Mouse (Mus musculus) heart, adult 11 months (tissue): ENCODE data around the gene Fcgr3.
A peak's percentile ranks its signal among the peaks of the same experiment; 100 is the strongest.

Source experiments
- DNase-seq: peaks from one replicate; pipeline ENCODE4 v3.0.0; 2022

The Fcgr3 gene

GRCm38 (mm10) chr1:171046501-171046900, 18.2 kb downstream of the Fcgr3 start:
- no peak for DNase-seq

GRCm38 (mm10) chr1:171045079-171045465, 19.7 kb downstream of the Fcgr3 start:
- DNase-seq: no peak

GRCm38 (mm10) chr1:171044365-171045078, 20.2 kb downstream of the Fcgr3 start:
- DNase-seq: peak; percentile 99

- no peak for DNase-seq
Observed at GRCm38 (mm10) chr1:171043594-171044153, 21.1 kb downstream of the Fcgr3 start.

GRCm38 (mm10) chr1:171039880-171040279, 24.9 kb downstream of the Fcgr3 start:
- DNase-seq: no peak

- no peak for DNase-seq
Observed at GRCm38 (mm10) chr1:171039135-171039534, 25.6 kb downstream of the Fcgr3 start.

GRCm38 (mm10) chr1:171037861-171038721, 26.6 kb downstream of the Fcgr3 start:
- DNase-seq: peak; percentile 97

- DNase-seq: peak; percentile 93
Observed at GRCm38 (mm10) chr1:171036550-171037324, 28.0 kb downstream of the Fcgr3 start.

- no peak for DNase-seq
Observed at GRCm38 (mm10) chr1:171035611-171036010, 29.1 kb downstream of the Fcgr3 start.

- no peak for DNase-seq
Observed at GRCm38 (mm10) chr1:171034201-171034600, 30.5 kb downstream of the Fcgr3 start.

GRCm38 (mm10) chr1:171033756-171034155, 31.0 kb downstream of the Fcgr3 start:
- peak; percentile 98 for DNase-seq

- DNase-seq: no peak
Observed at GRCm38 (mm10) chr1:171033196-171033595, 31.5 kb downstream of the Fcgr3 start.

GRCm38 (mm10) chr1:171032691-171033090, 32.0 kb downstream of the Fcgr3 start:
- DNase-seq: no peak

- DNase-seq: no peak
Observed at GRCm38 (mm10) chr1:171031752-171032151, 33.0 kb downstream of the Fcgr3 start.

GRCm38 (mm10) chr1:171019311-171019950, 45.3 kb downstream of the Fcgr3 start:
- DNase-seq: peak; percentile 92

- no peak for DNase-seq
Observed at GRCm38 (mm10) chr1:171018737-171019136, 46.0 kb downstream of the Fcgr3 start, which contains the start of gene Fcgr4. TSS of gene Fcgr4 (plus strand) at chr1:171018920.

GRCm38 (mm10) chr1:171017468-171018158, 47.1 kb downstream of the Fcgr3 start:
- no peak for DNase-seq

GRCm38 (mm10) chr1:171016676-171017356, 47.9 kb downstream of the Fcgr3 start:
- no peak for DNase-seq

- peak; percentile 64 for DNase-seq
Observed at GRCm38 (mm10) chr1:171011733-171012132, 53.0 kb downstream of the Fcgr3 start.

- peak; percentile 84 for DNase-seq
Observed at GRCm38 (mm10) chr1:171006905-171007304, 57.8 kb downstream of the Fcgr3 start.

- DNase-seq: no peak
Observed at GRCm38 (mm10) chr1:171006335-171006734, 58.4 kb downstream of the Fcgr3 start.
